Mouse (Mus musculus) E14TG2a.4 (cell line): ENCODE results near the gene Rad54l2.
A peak's percentile ranks its signal among the peaks of the same experiment; 100 is the strongest.

Experiments
- H3K27me3 ChIP-seq: 2 replicates; pipeline ENCODE4 v1.6.1; 2014; ENCODE audit warnings: low read length, control low read depth; ENCODE audit not compliant: insufficient read depth
- H3K36me3 ChIP-seq: 2 replicates; pipeline ENCODE4 v1.6.1; 2014; ENCODE audit warnings: low read length, control low read depth; ENCODE audit not compliant: insufficient read depth
- H3K4me1 ChIP-seq: replicated peaks from 2 replicates; pipeline ENCODE4 v1.6.1; 2014; ENCODE audit warnings: low read depth, low read length, control low read depth
- H3K4me3 ChIP-seq: replicated peaks from 2 replicates; pipeline ENCODE4 v1.5.1; 2014; ENCODE audit warnings: mild to moderate bottlenecking, low read length
- H3K9me3 ChIP-seq: 2 replicates; pipeline ENCODE4 v1.6.1; 2014; ENCODE audit warnings: low read length, control low read depth
- CTCF ChIP-seq: conservative IDR thresholded peaks from 2 replicates; pipeline ENCODE4 v1.5.1; 2014; ENCODE audit warnings: low read length
- NANOG ChIP-seq: IDR thresholded peaks from 2 replicates; pipeline ENCODE4 v1.6.1; 2014; ENCODE audit warnings: borderline replicate concordance, low read length, mixed read lengths
- POU5F1 ChIP-seq: IDR thresholded peaks from 2 replicates; pipeline ENCODE4 v1.6.1; 2014; ENCODE audit warnings: low read length, borderline replicate concordance

Gene Rad54l2

GRCm38 (mm10) chr9:106733690-106734089 lies 55.3 kb downstream of the Rad54l2 start:
- H3K36me3 ChIP-seq, result no peaks in the 10 kb centered on the region
- no peaks in the 10 kb centered on the region for H3K27me3 ChIP-seq
- TF ChIP-seq NANOG (no peak), POU5F1 (no peak), CTCF (no peak)

GRCm38 (mm10) chr9:106729416-106729815 lies 59.6 kb downstream of the Rad54l2 start:
- Histone ChIP-seq H3K4me3 (no peak overlapping the region), H3K36me3 (no peaks in the 10 kb centered on the region), H3K27me3 (no peaks in the 10 kb centered on the region), H3K9me3 (no peaks in the 10 kb centered on the region), H3K4me1 (peaks cover 14% of the 10 kb centered on the region)
- no peak for TF ChIP-seq POU5F1
- no peak for TF ChIP-seq NANOG
- no peak for TF ChIP-seq CTCF

More at GRCm38 (mm10) chr9:106733690-106734089, 55.3 kb downstream of the Rad54l2 start:
- H3K4me3 ChIP-seq, result no peak overlapping the region
- H3K4me1 ChIP-seq, result peaks cover 23% of the 10 kb centered on the region
- H3K9me3 ChIP-seq, result no peaks in the 10 kb centered on the region

- H3K4me1 ChIP-seq, result peaks cover 10% of the 10 kb centered on the region
- H3K27me3 ChIP-seq, result no peaks in the 10 kb centered on the region
- TF ChIP-seq POU5F1, result no peak
- no peak for TF ChIP-seq NANOG
- no peak for TF ChIP-seq CTCF
- no peak overlapping the region for H3K4me3 ChIP-seq
- H3K9me3 ChIP-seq, result no peaks in the 10 kb centered on the region
- peaks cover 12% of the 10 kb centered on the region for H3K36me3 ChIP-seq
These were observed 62.1 kb downstream of the Rad54l2 start for GRCm38 (mm10) chr9:106726891-106727290.

- no peaks in the 10 kb centered on the region for H3K27me3 ChIP-seq
- peaks cover 23% of the 10 kb centered on the region for H3K36me3 ChIP-seq
- TF ChIP-seq NANOG (no peak), CTCF (no peak), POU5F1 (no peak)
- no peaks in the 10 kb centered on the region for H3K9me3 ChIP-seq
- H3K4me3 ChIP-seq, result no peak overlapping the region
- peaks cover 10% of the 10 kb centered on the region for H3K4me1 ChIP-seq
These were observed 63.6 kb downstream of the Rad54l2 start for GRCm38 (mm10) chr9:106725435-106725834.

- no peak overlapping the region for H3K4me3 ChIP-seq
- H3K36me3 ChIP-seq, result peaks cover 29% of the 10 kb centered on the region
- no peaks in the 10 kb centered on the region for H3K9me3 ChIP-seq
- TF ChIP-seq NANOG (no peak), POU5F1 (no peak), CTCF (no peak)
- H3K4me1 ChIP-seq, result peaks cover 10% of the 10 kb centered on the region
- H3K27me3 ChIP-seq, result no peaks in the 10 kb centered on the region
These were observed 64.1 kb downstream of the Rad54l2 start for GRCm38 (mm10) chr9:106724864-106725263.

- TF ChIP-seq CTCF (no peak), POU5F1 (no peak), NANOG (no peak)
- Histone ChIP-seq H3K4me1 (peaks cover 7% of the 10 kb centered on the region), H3K4me3 (no peak overlapping the region), H3K36me3 (peaks cover 87% of the 10 kb centered on the region), H3K9me3 (no peaks in the 10 kb centered on the region), H3K27me3 (no peaks in the 10 kb centered on the region)
These were observed 72.3 kb downstream of the Rad54l2 start for GRCm38 (mm10) chr9:106716729-106717128.

- H3K4me3 ChIP-seq, result no peak overlapping the region
- no peak for TF ChIP-seq CTCF
- no peak for TF ChIP-seq POU5F1
- H3K4me1 ChIP-seq, result peaks cover 7% of the 10 kb centered on the region
- H3K27me3 ChIP-seq, result no peaks in the 10 kb centered on the region
- no peaks in the 10 kb centered on the region for H3K9me3 ChIP-seq
- peaks cover 87% of the 10 kb centered on the region for H3K36me3 ChIP-seq
These were observed 72.8 kb downstream of the Rad54l2 start for GRCm38 (mm10) chr9:106716232-106716631.

- H3K4me1 ChIP-seq, result peaks cover 7% of the 10 kb centered on the region
- no peaks in the 10 kb centered on the region for H3K9me3 ChIP-seq
- H3K36me3 ChIP-seq, result peaks cover 87% of the 10 kb centered on the region
- TF ChIP-seq CTCF, result no peak
- no peak for TF ChIP-seq POU5F1
- TF ChIP-seq NANOG, result no peak
- H3K27me3 ChIP-seq, result no peaks in the 10 kb centered on the region
- no peak overlapping the region for H3K4me3 ChIP-seq
These were observed 76.5 kb downstream of the Rad54l2 start for GRCm38 (mm10) chr9:106712470-106712869.

- no peak for TF ChIP-seq POU5F1
- no peak for TF ChIP-seq NANOG
- no peak for TF ChIP-seq CTCF
- Histone ChIP-seq H3K4me3 (0 out of 2 replicates have a peak overlapping the region, but pooled peaks have one; percentile 1), H3K27me3 (no peaks in the 10 kb centered on the region), H3K4me1 (peaks cover 32% of the 10 kb centered on the region), H3K36me3 (peaks cover 67% of the 10 kb centered on the region), H3K9me3 (no peaks in the 10 kb centered on the region)
These were observed 96.0 kb downstream of the Rad54l2 start for GRCm38 (mm10) chr9:106692973-106693481.
